Mouse (Mus musculus) olfactory bulb, adult 2 months (tissue): Measurements from ENCODE around the gene Ccdc125. TPM values are rescaled to one million over a fixed set of nuclear protein-coding genes. Genes with fewer than 3 reads are reported as not detected.

Experiments
- H3K27ac ChIP-seq: fragments of 200-500 bp; 2 replicates; pipeline ENCODE4 v1.5.1; 2012; ENCODE audit warnings: low read depth, low read length; ENCODE audit not compliant: insufficient read depth
- H3K4me1 ChIP-seq: fragments of 200-500 bp; 2 replicates; pipeline ENCODE4 v1.6.1; 2012; ENCODE audit warnings: low read length; ENCODE audit not compliant: control insufficient read depth, insufficient read depth
- H3K4me3 ChIP-seq: fragments of 200-500 bp; 2 replicates; pipeline ENCODE4 v1.5.1; 2012; ENCODE audit warnings: mild to moderate bottlenecking, low read depth, low read length, moderate library complexity; ENCODE audit not compliant: insufficient read depth
- CTCF ChIP-seq: fragments of 200-500 bp; IDR thresholded peaks from 2 replicates; pipeline ENCODE4 v1.5.1; 2012; ENCODE audit warnings: low read depth, mild to moderate bottlenecking, low read length, moderate library complexity; ENCODE audit not compliant: insufficient read depth
- POLR2A ChIP-seq: fragments of 200-500 bp; IDR thresholded peaks from 2 replicates; pipeline ENCODE4 v1.6.1; 2012; ENCODE audit warnings: mild to moderate bottlenecking, low read depth, low read length, moderate library complexity; ENCODE audit not compliant: insufficient read depth
- WGBS: fragments of 180-500 bp; shearing (Covaris S2); methylation state at CpG from one replicate; pipeline ENCODE4 v1.1.7; 2018; 5-methylcytosine and 5-hydroxymethylcytosine counted together
- polyA plus RNA-seq: library from polyadenylated mRNA; stranded (reverse); fragments of >200 nt; gene quantifications from 2 replicates; pipeline ENCODE4 v1.2.4, GENCODE M21; 2012; ENCODE audit warnings: low replicate concordance; ENCODE audit not compliant: missing spikeins, insufficient read depth, insufficient read length

Gene Ccdc125
- polyA plus RNA-seq, 1 experiment = not detected

- WGBS = 93% methylated on average over 2 of the region's 2 CpGs
- TF ChIP-seq POLR2A (no peak), CTCF (no peak)
- H3K27ac ChIP-seq = no peak overlapping the region
- H3K4me1 ChIP-seq = peaks cover 3% of the 10 kb centered on the region
- no peak overlapping the region for H3K4me3 ChIP-seq
Measured at GRCm38 (mm10) chr13:100732756-100733155, 63.2 kb downstream of the Ccdc125 start.

DNA sequence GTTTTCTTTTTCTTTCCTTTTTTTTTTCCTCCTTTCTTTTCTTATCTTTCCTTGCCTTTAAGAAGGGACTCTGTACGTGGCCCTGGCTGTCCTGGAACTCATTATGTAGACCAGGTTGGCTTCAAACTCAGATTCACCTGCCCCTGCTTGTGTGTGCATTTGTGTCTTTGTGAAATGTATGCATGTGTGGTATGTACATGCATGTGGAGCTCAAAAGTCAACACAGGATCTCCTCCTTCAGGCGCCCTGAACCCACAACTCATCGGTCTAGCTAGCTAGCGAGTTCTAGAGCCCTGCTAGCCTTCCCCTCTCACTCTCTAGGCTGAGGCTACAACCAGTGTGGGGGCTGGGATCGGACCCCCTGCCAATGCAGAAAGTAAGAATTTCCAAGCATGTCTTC, 73.3 kb downstream of the Ccdc125 start:
- Histone ChIP-seq H3K4me3 (no peak overlapping the region), H3K27ac (no peak overlapping the region), H3K4me1 (peaks cover 2% of the 10 kb centered on the region)
- TF ChIP-seq POLR2A (no peak), CTCF (no peak)
- 91% methylated on average over 5 of the region's 5 CpGs for WGBS

DNA sequence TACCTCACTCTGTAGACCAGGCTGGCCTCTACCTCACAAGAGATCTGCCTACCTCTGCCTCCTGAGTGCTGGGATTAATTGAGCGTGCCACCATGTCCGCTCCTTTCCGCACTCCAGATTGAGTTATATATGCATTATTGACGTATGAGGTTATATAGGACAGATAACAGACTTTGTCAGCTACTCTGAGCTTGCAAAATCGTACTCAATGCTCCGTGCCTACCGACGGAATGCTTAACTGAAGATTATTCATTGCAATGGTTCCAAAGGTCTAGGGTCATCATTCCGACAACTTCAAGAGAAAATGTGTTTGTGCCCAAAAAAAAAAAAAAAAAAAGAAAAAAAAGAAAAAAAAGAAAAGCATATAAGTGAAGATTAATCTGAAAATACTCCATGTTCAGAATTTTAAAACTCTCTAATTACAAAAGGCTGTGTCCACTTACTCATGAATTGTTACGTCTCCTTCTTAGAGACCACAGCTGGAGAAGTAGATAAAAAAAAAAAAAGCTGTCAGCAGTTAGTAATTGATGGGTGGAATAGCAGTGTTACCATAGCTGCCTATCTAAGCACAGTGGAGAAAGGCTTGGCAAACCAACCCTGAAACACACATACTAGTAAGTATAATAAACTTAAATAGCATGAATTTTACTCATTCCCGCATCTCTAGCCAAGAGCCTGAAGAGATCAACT, 74.0 kb downstream of the Ccdc125 start:
- H3K4me1 ChIP-seq = peaks cover 2% of the 10 kb centered on the region
- no peak for TF ChIP-seq CTCF
- no peak for TF ChIP-seq POLR2A
- peak overlapping the region; percentile 81 for H3K4me3 ChIP-seq
- WGBS = 70% methylated on average over 11 of the region's 11 CpGs
- no peak overlapping the region for H3K27ac ChIP-seq

- Histone ChIP-seq H3K27ac (peak within 1 kb of the TSS; percentile 94), H3K4me1 (peaks cover 2% of the 10 kb centered on the region), H3K4me3 (peak within 1 kb of the TSS; percentile 81)
- WGBS = under 1% methylated on average over 52 of the region's 52 CpGs
- no peak for TF ChIP-seq CTCF
- TF ChIP-seq POLR2A = peak; percentile 62; the same call in 1 of the 2 replicates
Measured at GRCm38 (mm10) chr13:100744036-100744744, 74.7 kb downstream of the Ccdc125 start, which contains the start of gene Mrps36. Mrps36 (minus strand) TSS chr13:100744659.

DNA sequence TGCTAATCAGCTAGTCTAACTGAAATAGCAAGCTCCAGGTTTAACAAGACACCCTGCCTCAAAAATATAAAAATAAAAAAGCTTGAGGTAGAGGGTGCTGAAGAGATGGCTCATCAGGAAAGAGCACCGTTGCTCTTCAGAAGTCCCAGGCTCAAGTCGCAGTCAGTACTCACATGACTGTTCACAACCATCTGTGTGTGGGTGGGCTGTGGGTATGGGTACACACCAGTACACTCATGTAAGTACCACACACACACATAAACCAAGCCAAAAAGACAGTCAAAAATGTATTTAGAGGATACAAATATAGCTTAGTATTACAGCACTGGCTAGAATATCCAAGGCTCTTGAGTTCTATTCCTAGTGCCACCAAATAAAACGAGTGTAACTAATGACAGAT, 76.6 kb downstream of the Ccdc125 start:
- Histone ChIP-seq H3K27ac (no peak overlapping the region), H3K4me1 (peaks cover 2% of the 10 kb centered on the region), H3K4me3 (no peak overlapping the region)
- TF ChIP-seq POLR2A (no peak), CTCF (no peak)
- WGBS = 82% methylated on average over 3 of the region's 3 CpGs

Other genes with a start within 250 kb of the Ccdc125 start
- gene Naip1, start 216.8 kb upstream of the Ccdc125 start, polyA plus RNA-seq = not detected in 2 replicates
- not detected in 2 replicates for gene Gtf2h2, start 177.1 kb upstream of the Ccdc125 start, polyA plus RNA-seq
- gene Ocln, start 117.0 kb upstream of the Ccdc125 start, polyA plus RNA-seq = not detected in 2 replicates
- not detected in 2 replicates for gene Marveld2, start 52.7 kb upstream of the Ccdc125 start, polyA plus RNA-seq
- gene Ak6, start 18.7 kb upstream of the Ccdc125 start, polyA plus RNA-seq = not detected in 2 replicates
- not detected in 2 replicates for gene Rad17, start 18.7 kb upstream of the Ccdc125 start, polyA plus RNA-seq
- not detected in 2 replicates for gene Taf9, start 18.1 kb upstream of the Ccdc125 start, polyA plus RNA-seq
- not detected in 2 replicates for gene Cdk7, start 61.2 kb downstream of the Ccdc125 start, polyA plus RNA-seq
- gene Mrps36, start 74.9 kb downstream of the Ccdc125 start, polyA plus RNA-seq = not detected in 2 replicates
- not detected in 2 replicates for gene Cenph, start 106.2 kb downstream of the Ccdc125 start, polyA plus RNA-seq
- not detected in 2 replicates for gene Ccnb1, start 116.9 kb downstream of the Ccdc125 start, polyA plus RNA-seq
- gene Slc30a5, start 163.7 kb downstream of the Ccdc125 start, polyA plus RNA-seq = not detected in 2 replicates